Mouse (Mus musculus): Measurements from ENCODE around the gene Sytl2. TPM values are rescaled to one million over a fixed set of nuclear protein-coding genes. Genes with fewer than 3 reads are reported as not detected.

The Sytl2 gene
- total RNA-seq (2021), result 1 to 10 TPM; 2.5 to 3.2 TPM

DNA sequence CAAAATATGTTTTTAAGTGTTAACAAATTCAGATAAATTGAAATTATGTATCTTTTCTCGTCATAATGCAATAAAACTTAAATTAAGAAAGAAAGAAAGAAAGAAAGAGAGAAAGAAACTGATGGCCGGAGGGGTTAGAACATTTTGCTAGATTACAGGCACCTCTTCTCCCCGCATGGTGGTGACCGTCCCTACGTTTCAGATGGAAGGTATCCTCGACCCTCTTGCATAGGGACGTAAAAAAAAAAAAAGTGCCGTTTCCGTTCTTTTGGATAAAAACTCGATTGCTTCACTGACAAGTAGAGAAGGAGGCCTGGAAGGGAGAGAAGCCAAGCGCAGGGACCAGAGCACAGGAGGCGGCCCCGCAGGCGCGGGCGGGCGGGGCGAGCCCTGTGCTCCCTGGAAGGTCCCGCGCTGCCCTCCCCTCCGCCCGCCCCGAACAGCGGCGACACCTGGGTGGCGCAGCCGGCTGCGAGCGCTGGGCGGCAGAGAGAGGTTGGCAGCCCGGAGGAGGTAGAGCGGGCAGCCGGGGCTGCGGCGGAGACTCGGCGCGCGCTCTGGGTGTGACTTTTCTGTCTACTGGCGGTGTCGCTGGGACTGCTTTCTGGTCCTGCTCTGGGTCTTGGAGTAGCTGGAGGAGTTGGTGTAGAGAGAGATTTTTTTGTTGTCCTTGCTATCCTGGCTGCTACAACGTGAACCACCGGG is at the start of gene Sytl2:
Gene Sytl2, plus strand, starts transcription at position 311 of the 705 bp plus-strand sequence.
- intact Hi-C loops (cut with DNase I), result no loop called here
- DNase-seq (ENCODE audit: low spot score), result peak; percentile 11

DNA sequence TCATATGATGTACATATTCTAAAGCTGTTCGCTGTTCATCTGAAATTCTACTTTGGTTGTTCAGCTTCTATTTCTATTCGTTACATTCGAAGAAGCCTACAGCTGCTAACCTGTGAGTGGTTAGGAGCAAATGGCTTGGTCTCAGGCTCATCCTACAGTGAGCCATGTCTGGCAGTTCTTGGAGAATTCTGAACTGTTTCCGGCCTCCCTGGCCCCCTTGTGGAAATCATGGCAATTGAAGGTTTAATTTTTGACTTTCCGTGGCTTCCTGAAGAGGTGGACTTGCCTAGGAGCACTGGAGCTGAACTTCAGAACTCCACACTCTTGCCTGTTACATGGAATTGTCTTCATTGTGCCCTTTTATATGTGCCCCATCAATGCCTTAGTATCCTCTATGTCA is 49.1 kb upstream of the Sytl2 start:
- DNase-seq (ENCODE audit: low spot score), result no peak
- intact Hi-C loops (cut with DNase I), result no loop called here

DNA sequence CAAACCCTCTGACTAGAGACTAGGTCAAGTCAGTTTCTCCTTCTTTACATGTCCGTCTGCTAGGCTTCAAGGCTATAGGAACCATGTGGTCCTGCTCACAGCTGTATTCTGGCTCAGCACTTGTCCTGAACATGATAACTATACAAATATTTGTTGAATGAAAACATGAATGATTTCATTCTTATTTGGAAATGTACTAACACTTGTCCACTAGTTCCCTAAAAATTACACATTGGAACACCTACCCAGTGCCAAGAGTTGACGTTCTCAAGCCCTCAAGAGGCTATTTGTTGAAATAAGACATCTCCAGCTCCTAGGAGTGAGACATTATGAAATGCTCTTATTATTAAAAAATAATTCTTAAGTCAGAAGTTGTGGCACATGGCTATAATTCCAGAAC is 43.4 kb upstream of the Sytl2 start:
- DNase-seq (ENCODE audit: low spot score), result no peak

DNA sequence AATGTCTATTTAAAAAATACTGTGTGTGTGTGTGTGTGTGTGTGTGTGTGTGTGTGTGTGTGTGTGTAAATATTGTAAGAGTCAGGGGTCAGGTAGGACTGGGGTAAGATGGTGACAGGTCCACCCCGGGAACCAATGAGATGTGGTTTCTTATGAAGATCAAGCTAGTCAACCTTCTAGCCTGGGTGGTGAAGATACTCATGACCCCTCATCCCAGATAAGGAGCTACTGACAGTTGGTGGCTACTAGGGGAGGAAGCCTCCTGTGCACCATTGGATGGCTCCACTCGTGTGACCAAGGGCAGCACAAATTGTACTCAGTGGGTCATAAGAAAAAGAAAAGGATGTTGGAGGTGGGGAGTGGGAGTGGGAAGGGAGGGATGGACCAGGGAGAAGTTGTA is 42.2 kb upstream of the Sytl2 start:
- intact Hi-C loops (cut with DNase I), result loop anchor here (10.0 kb wide), 1 partner anchor 105 kb away; no protein-coding TSS in a partner anchor
- DNase-seq (ENCODE audit: low spot score), result no peak

More for the DNA sequence above, 43.4 kb upstream of the Sytl2 start:
- intact Hi-C loops (cut with DNase I), result no loop called here

DNA sequence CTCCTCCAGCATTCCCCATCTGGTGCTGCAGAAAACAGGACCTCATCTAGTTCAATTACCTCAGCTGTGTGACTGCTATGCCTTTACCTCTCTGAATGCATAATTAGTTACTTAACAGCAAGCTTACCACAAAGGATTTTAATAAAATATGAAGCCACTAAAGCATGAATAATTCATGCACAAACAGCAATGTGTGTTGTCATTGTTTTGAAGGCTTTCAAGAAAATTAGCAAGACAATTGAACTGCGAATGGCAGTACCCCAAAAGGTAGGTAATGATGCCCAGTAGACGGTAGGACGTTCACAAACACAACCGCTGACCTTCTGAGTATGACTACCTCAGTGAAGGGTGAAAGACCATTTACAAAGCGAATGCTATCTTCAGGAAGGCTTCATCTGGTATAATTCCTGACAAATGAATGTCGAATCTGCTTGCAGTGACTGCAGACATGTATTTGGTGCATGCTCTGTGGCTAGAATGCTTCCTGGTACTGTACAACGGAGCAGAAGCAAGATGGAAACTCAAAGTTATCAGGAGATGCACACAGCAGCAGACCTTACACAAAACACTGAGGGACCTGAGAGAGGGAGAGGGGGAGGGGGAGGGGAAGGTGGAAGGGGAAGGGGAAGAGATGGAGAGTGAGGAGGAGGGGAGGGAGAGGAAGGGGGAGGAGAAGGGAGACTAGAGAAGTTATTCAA is 40.0 kb upstream of the Sytl2 start:
- intact Hi-C loops (cut with DNase I), result loop anchor here (10.0 kb wide), 1 partner anchor 107 kb away; no protein-coding TSS in a partner anchor
- no peak for DNase-seq (ENCODE audit: low spot score)

DNA sequence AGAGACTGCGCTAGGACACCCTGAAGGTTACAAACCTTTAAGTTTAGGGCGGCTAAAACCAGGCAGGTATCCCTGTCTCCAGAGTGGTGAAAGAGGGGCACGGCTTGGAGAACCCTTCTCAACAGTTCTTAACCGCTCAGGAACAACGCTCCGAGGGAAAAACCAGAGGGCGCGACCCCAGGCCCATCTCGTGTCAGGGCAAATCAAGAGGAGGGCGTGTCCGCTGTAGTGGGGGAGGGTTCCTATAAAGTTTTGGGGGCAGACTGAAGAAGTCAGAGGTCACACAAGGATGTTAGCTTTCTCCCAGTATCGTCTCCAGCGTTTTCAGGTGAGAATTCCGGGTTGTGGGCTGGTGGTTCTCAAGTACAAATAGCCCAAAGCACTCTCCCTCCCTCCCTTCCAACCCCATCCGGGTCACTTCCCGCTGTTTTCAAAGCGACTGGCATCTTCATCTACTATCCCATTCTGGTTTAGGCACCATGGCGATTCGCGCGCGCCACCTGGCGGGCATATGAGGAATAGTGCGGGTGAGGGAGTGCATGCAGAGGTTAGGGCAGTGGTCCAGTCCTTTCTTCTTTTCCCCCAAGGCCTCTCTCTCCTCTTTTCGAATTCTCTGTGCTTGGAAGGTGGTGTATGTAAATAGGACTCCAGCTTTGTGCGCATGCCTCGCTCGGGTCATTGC is 36.6 kb upstream of the Sytl2 start, which contains the start of gene Ccdc83:
Gene Ccdc83, minus strand, starts transcription at position 489 of the 682 bp plus-strand sequence.
- intact Hi-C loops (cut with DNase I), result loop anchor here (1.0 to 10.0 kb wide), 3 partner anchors 111 to 267 kb away; no protein-coding TSS in a partner anchor
- peak; percentile 73 for DNase-seq (ENCODE audit: low spot score)

DNA sequence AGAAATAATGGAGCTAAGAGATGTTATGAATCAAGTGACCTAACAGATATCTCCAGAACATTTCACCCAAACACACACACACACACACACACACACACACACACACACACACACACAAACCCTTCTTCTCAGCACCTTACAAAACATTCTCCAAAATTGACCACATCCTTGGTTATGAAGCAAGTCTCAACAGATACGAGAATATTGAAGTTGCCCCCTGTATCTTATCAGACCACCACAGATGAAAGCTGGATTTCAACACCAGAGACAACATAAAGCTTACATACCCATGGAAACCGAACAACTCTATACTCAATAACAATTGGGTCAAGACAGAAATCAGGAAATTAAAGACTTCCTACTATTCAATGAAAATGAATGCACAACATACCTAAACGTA is 31.9 kb upstream of the Sytl2 start:
- no peak for DNase-seq (ENCODE audit: low spot score)
- intact Hi-C loops (cut with DNase I), result no loop called here

DNA sequence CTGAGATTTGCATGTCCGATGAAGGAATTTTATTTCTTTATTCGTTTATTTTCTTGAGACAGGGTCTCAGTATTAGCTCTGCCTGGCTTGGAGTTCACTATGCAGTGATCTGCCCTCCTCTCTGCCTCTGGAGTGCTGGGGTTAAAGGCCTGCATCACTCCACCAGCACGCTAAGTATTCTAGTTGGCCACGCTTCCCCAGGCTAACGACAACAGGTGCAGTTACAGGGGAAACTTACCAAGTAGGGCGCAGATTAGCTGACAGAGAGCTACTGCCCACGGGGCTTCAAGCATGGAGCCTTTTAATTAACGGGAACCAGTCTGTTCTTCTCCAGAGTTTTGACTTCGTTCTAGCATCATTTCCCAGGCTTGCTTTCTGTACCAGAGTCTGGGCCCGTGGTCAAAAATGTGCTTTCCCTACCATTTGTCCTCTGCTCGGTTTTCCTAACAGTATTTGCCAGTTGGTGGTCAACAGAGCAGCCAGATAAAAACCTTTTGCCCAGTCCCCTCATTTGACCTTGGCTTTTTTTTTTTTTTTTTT is 27.4 kb upstream of the Sytl2 start:
- no peak for DNase-seq (ENCODE audit: low spot score)
- intact Hi-C loops (cut with DNase I), result no loop called here

DNA sequence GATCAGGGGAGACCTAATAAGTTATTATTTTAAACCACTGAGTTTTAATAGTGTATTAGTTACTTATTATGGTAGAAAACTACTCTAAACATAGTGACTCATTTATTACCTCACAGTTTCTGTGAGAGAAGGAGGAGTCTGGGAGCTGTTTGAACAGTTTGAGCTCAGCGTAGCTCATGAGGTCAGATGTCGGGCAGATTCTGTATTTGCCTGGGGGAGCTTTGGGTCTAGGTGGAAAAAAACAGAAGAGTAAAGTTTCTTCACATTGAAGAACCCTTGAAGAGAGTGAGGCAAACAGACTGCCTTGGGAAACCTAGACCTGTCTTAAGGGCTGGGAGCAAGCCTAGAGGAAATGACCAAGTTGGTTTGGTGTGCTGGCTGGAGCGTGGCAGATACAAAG is 24.8 kb upstream of the Sytl2 start:
- intact Hi-C loops (cut with DNase I), result no loop called here

DNA sequence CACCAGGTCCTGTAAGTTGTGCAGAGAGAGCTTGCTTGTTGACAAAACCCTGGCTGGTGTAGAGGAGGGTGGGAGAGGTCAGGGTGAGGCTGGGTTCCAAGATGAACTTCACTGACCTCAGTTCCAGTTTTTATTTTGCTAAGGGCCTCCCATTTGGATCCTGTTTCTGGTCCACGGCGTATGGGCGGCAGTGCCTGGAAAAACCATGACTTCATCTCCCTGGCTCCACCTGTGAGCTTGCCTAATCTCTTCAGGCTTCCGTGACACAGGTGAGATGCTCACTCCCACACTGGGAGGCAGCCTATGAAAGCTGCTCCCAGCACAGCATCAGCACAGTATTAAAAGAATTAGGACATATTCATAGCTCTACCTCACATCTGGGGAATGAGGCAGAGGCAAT is 24.3 kb upstream of the Sytl2 start:
- DNase-seq (ENCODE audit: low spot score), result no peak
- intact Hi-C loops (cut with DNase I), result no loop called here

More for the DNA sequence above, 24.8 kb upstream of the Sytl2 start:
- no peak for DNase-seq (ENCODE audit: low spot score)

DNA sequence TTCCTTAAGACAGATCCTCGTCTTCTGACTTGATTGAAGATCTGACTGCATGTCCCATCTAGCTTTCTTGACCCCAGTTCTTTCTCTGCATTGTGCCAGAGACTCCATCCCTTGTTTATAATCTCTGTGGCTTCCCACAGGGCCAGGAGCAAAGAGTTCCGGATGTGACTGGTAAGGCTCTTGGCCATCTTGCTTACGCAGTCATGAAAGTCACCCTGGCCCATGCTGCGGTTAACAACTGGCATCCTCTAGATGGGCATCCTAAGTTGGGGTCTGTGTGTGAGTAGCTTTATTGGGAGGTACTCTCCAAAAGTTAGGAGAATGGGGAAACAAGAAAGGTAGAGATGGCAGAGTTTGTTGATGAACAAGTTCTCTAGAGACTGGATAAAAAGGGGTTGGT is 22.9 kb upstream of the Sytl2 start:
- intact Hi-C loops (cut with DNase I), result no loop called here
- DNase-seq (ENCODE audit: low spot score), result no peak

DNA sequence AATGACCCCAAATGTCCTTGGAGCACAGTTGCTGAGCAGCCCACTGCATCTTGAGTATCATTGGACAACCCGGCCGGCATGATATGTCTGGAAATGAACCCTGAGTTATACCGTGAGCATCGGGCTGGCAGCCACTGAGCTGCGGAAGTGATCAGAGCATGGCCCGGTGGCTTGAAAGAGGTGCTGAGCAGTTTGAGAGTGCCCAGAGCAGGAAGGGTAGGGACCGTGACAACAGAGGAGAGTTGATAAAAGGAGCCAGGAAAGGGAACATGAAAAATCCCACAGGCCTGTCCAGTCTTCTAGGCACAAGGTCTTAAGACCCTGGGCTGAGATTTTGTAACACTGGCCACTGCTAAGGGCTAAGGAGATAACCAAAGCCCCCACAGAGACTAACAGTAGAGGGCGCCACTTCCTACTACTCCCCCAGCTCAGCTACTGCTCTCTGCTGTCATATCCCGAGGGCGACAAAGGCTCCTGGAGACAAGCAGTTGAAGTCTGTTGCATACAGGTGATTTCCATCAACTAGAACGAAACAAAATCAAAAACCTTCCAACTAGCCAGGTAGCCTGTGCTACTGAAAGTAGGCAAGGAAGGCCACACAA is 21.7 kb upstream of the Sytl2 start:
- intact Hi-C loops (cut with DNase I), result loop anchor here (5.0 to 10.0 kb wide), 2 partner anchors 127 to 224 kb away; no protein-coding TSS in a partner anchor
- DNase-seq (ENCODE audit: low spot score), result no peak

DNA sequence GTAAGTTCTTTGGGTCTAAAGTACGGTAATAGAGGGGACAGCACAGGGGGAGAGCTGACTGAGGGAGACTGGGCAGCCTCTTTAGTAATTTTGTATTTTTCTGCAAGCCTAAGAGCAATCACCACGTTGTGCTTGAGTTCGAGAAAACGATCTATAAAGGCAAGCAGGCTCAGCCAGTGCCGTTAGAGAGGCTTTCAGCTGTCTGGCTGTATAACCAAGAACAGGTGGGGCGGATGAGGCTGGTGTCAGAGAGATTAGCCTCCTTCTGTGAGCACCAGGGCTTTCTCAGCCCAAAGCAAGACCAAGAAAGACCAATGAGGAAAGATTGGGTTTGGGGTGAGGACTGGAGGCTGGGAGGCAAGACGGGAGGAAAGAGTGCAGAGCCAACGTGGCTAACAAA is 21.2 kb upstream of the Sytl2 start:
- intact Hi-C loops (cut with DNase I), result loop anchor here (5.0 to 10.0 kb wide), 2 partner anchors 126 to 224 kb away; no protein-coding TSS in a partner anchor
- DNase-seq (ENCODE audit: low spot score), result no peak

DNA sequence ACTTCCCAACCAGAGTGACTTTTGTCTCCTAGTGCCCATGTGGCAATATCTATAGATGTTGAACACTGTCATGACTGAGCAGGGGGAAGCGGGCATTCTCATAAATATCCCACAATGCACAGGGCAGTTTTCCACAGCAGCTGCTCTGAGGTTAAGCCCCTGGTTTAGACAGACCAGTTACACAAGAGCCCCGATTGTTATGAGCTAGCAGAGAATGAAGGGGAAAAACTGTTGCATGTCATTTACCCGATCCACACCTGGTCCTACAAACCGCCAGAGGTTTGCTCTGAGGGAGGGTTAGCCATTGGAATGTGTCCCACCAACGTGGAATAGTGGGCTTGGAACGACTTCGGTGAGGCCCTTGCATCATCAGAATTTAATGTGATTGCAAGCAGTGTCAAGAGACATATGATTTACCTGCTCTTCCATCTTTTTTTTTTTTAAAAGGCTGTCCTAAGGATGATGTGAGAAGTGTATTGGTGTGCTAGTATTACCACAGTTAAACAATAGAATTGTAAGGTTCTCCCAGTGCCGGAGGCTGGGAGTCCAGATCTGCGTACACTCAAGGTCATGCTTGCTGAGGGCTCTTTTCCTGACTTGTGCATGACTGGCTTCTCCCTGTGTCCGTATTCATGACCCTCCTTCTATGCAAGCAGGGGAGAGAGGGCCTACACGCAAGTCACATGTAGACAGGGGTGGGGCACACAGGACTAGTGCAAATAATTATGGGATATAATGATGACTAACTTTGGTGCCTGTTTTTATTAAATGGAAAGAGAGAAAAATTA is 20.1 kb upstream of the Sytl2 start:
- DNase-seq (ENCODE audit: low spot score), result no peak
- intact Hi-C loops (cut with DNase I), result loop anchor here (5.0 to 10.0 kb wide), 2 partner anchors 125 to 223 kb away; no protein-coding TSS in a partner anchor

DNA sequence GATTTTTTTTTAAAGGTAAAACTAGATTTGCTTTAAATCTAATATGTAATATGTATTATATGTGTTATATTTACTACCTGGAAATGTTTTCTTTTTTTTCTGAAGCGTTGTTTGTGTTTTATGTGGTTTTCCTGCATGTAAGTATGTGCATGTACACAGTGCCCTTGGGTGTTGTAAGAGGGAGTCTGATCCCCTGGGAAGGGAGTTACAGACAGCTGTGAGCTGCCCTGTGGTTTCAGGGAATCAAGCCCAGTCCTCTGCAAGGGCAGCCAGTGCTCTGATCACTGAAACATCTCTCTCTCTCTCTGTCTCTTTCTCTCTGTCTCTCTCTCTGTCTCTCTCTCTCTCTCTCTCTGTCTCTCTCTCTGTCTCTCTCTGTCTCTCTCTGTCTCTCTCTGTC is 19.3 kb upstream of the Sytl2 start:
- DNase-seq (ENCODE audit: low spot score), result no peak
- intact Hi-C loops (cut with DNase I), result loop anchor here (5.0 to 10.0 kb wide), 2 partner anchors 125 to 222 kb away; no protein-coding TSS in a partner anchor

DNA sequence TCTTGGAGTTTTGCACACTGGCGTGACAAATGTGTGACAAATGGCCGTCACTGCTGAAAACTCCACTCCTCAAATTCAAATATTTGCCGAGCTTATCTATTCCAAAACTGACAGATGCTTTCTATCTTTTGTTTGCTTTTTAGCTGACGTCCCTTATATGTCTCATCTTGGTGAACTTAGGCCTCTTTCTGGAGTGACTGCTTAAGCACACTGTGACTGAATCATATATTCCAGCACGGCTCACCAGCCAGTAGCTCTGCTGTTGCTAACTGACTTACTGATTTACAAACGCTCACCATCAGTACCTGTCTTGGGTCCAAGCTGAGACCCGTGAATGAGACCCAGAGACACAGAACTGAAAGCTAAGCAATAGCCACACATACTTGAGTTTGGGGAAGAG is 17.3 kb upstream of the Sytl2 start:
- intact Hi-C loops (cut with DNase I), result loop anchor here (5.0 to 10.0 kb wide), 2 partner anchors 123 to 220 kb away; no protein-coding TSS in a partner anchor
- DNase-seq (ENCODE audit: low spot score), result no peak

DNA sequence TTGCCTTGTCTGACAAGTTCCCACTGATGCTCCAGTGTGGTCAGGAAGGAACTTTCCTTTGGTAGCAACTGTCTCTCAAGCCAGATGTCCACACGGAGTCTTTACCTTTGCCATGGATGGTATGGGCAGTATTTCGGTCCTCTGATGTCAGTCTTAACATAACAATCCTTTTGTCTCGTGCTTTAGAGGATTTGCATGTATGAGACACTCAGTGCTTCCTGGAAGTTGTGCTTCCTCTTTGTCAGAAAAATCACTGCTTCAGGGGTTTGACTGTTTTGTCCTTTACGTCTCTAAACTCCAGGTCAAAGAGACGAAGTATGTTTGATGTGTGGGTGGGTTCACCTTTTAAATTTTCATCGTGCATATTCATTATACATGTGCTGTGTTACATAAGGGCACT is 10.2 kb upstream of the Sytl2 start:
- intact Hi-C loops (cut with DNase I), result no loop called here
- DNase-seq (ENCODE audit: low spot score), result no peak

DNA sequence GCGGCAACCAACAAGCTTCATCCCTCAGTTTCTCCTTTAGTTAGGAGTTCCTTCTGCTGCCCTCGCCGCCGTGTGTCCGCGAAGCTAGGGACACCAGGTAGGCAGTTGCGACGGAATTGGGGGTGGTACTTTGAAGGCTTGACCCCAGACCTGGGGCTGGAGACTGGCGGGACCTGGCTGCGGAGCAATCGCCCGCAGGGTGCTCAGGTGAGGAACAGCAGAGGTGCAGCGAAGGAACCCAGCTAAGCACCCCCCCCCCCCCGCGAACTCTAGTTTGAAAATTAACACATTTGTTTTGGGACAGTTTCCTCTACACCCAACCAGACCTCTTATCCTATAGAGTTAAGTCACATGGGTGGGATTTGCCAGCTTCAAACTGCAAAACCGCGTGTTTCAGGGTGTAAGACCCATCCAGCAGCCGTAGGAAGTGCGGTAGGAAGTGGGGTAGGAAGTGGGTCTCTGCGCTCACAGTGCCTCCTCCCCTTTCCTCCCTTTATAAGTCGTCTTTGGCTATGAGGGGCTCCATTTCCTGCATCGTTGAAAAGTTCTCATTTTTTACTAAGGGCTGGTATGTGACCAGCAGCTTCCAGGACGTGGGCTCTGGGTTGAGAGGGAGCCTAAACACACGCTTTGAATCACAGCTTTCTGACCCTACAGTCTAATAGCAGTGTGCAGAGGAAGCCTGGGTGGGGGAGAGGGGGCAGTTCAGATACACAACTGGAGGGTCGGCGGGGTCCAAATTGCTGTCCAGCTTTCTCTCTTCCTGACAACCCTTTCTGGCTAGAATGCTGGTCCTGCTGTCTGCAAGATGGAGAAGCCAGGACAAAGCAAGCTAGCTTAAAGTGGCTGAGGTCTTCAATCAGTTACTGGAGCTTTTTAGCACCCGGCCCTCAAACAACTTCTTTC is 848 bp downstream of the Sytl2 start:
- no peak for DNase-seq (ENCODE audit: low spot score)
- intact Hi-C loops (cut with DNase I), result no loop called here
